Mouse (Mus musculus): ENCODE results near the gene Aak1. TPM values are rescaled to one million over a fixed set of nuclear protein-coding genes. Genes with fewer than 3 reads are reported as not detected.

Gene Aak1
- polyA plus RNA-seq, 1 experiment from 2014 or later = 16.7 TPM

- Histone ChIP-seq H3K4me2 (no peak overlapping the region), H3K27ac (no peak overlapping the region), H3K27me3 (no peaks in the 10 kb centered on the region), H3K9me3 (no peaks in the 10 kb centered on the region), H3K4me3 (no peak overlapping the region), H3K4me1 (no peaks in the 10 kb centered on the region), H3K9ac (no peak overlapping the region), H3K36me3 (peaks cover 39% of the 10 kb centered on the region)
- 80% methylated on average over 8 of the region's 8 CpGs for WGBS
- no peak for ATAC-seq (ENCODE audit: insufficient number of reproducible peaks, low FRiP score, low TSS enrichment, low read depth)
These were observed 129.0 kb downstream of the Aak1 start for GRCm38 (mm10) chr6:86978156-86978908.

- ATAC-seq (ENCODE audit: insufficient number of reproducible peaks, low FRiP score, low TSS enrichment, low read depth) = no peak
- Histone ChIP-seq H3K36me3 (peaks cover 36% of the 10 kb centered on the region), H3K9ac (no peak overlapping the region), H3K27ac (no peak overlapping the region), H3K4me1 (no peaks in the 10 kb centered on the region), H3K4me2 (no peak overlapping the region), H3K4me3 (no peak overlapping the region), H3K9me3 (no peaks in the 10 kb centered on the region), H3K27me3 (no peaks in the 10 kb centered on the region)
- 83% methylated on average over 6 of the region's 6 CpGs for WGBS
These were observed 129.6 kb downstream of the Aak1 start for GRCm38 (mm10) chr6:86978909-86979265.

GRCm38 (mm10) chr6:86981206-86981605 lies 131.9 kb downstream of the Aak1 start:
- Histone ChIP-seq H3K27me3 (no peaks in the 10 kb centered on the region), H3K36me3 (peaks cover 34% of the 10 kb centered on the region), H3K27ac (no peak overlapping the region), H3K4me1 (no peaks in the 10 kb centered on the region), H3K4me2 (no peak overlapping the region), H3K4me3 (no peak overlapping the region), H3K9ac (no peak overlapping the region), H3K9me3 (no peaks in the 10 kb centered on the region)
- ATAC-seq (ENCODE audit: insufficient number of reproducible peaks, low FRiP score, low TSS enrichment, low read depth) = no peak
- WGBS = 82% methylated on average over 2 of the region's 2 CpGs

GRCm38 (mm10) chr6:86985314-86986106 lies 136.2 kb downstream of the Aak1 start:
- 86% methylated on average over 8 of the region's 8 CpGs for WGBS
- Histone ChIP-seq H3K9me3 (no peaks in the 10 kb centered on the region), H3K27me3 (no peaks in the 10 kb centered on the region), H3K4me1 (no peaks in the 10 kb centered on the region), H3K4me2 (no peak overlapping the region), H3K36me3 (peaks cover 31% of the 10 kb centered on the region), H3K9ac (no peak overlapping the region), H3K4me3 (no peak overlapping the region), H3K27ac (no peak overlapping the region)
- ATAC-seq (ENCODE audit: insufficient number of reproducible peaks, low FRiP score, low TSS enrichment, low read depth) = no peak

- Histone ChIP-seq H3K27me3 (no peaks in the 10 kb centered on the region), H3K27ac (no peak overlapping the region), H3K4me1 (no peaks in the 10 kb centered on the region), H3K36me3 (peaks cover 32% of the 10 kb centered on the region), H3K4me3 (no peak overlapping the region), H3K9ac (no peak overlapping the region), H3K9me3 (no peaks in the 10 kb centered on the region), H3K4me2 (no peak overlapping the region)
- 89% methylated on average over 6 of the region's 6 CpGs for WGBS
- ATAC-seq (ENCODE audit: insufficient number of reproducible peaks, low FRiP score, low TSS enrichment, low read depth) = no peak
These were observed 140.3 kb downstream of the Aak1 start for GRCm38 (mm10) chr6:86989576-86989975.

- Histone ChIP-seq H3K27me3 (no peaks in the 10 kb centered on the region), H3K4me3 (no peak overlapping the region), H3K9ac (no peak overlapping the region), H3K36me3 (peaks cover 37% of the 10 kb centered on the region), H3K9me3 (no peaks in the 10 kb centered on the region), H3K4me1 (no peaks in the 10 kb centered on the region), H3K27ac (no peak overlapping the region), H3K4me2 (no peak overlapping the region)
- no peak for ATAC-seq (ENCODE audit: insufficient number of reproducible peaks, low FRiP score, low TSS enrichment, low read depth)
- 83% methylated on average over 3 of the region's 3 CpGs for WGBS
These were observed 141.7 kb downstream of the Aak1 start for GRCm38 (mm10) chr6:86991041-86991440.

- Histone ChIP-seq H3K4me2 (no peak overlapping the region), H3K27me3 (no peaks in the 10 kb centered on the region), H3K4me1 (no peaks in the 10 kb centered on the region), H3K4me3 (no peak overlapping the region), H3K27ac (no peak overlapping the region), H3K36me3 (peaks cover 42% of the 10 kb centered on the region), H3K9ac (no peak overlapping the region), H3K9me3 (no peaks in the 10 kb centered on the region)
- ATAC-seq (ENCODE audit: insufficient number of reproducible peaks, low FRiP score, low TSS enrichment, low read depth) = no peak
- 81% methylated on average over 8 of the region's 8 CpGs for WGBS
These were observed 143.0 kb downstream of the Aak1 start for GRCm38 (mm10) chr6:86992349-86992748.

- H3K9me3 ChIP-seq = no peaks in the 10 kb centered on the region
- H3K4me3 ChIP-seq = no peak overlapping the region
- no peak overlapping the region for H3K4me2 ChIP-seq
- no peak for ATAC-seq (ENCODE audit: insufficient number of reproducible peaks, low FRiP score, low TSS enrichment, low read depth)
- H3K27me3 ChIP-seq = no peaks in the 10 kb centered on the region
- no peak overlapping the region for H3K9ac ChIP-seq
- no peak overlapping the region for H3K27ac ChIP-seq
- H3K4me1 ChIP-seq = no peaks in the 10 kb centered on the region
- 78% methylated on average over 4 of the region's 4 CpGs for WGBS
- H3K36me3 ChIP-seq = peaks cover 48% of the 10 kb centered on the region
These were observed 144.9 kb downstream of the Aak1 start for GRCm38 (mm10) chr6:86994254-86994653.

- Histone ChIP-seq H3K9me3 (no peaks in the 10 kb centered on the region), H3K4me2 (no peak overlapping the region), H3K27me3 (no peaks in the 10 kb centered on the region), H3K4me3 (no peak overlapping the region), H3K4me1 (no peaks in the 10 kb centered on the region), H3K9ac (no peak overlapping the region), H3K27ac (no peak overlapping the region), H3K36me3 (peaks cover 38% of the 10 kb centered on the region)
- no peak for ATAC-seq (ENCODE audit: insufficient number of reproducible peaks, low FRiP score, low TSS enrichment, low read depth)
- 85% methylated on average over 5 of the region's 5 CpGs for WGBS
These were observed 147.5 kb downstream of the Aak1 start for GRCm38 (mm10) chr6:86996629-86997307.

GRCm38 (mm10) chr6:86997360-86997759 lies 148.0 kb downstream of the Aak1 start:
- Histone ChIP-seq H3K4me1 (peaks cover 3% of the 10 kb centered on the region), H3K4me2 (no peak overlapping the region), H3K27me3 (no peaks in the 10 kb centered on the region), H3K27ac (no peak overlapping the region), H3K9ac (no peak overlapping the region), H3K4me3 (no peak overlapping the region), H3K36me3 (peaks cover 38% of the 10 kb centered on the region), H3K9me3 (no peaks in the 10 kb centered on the region)
- ATAC-seq (ENCODE audit: insufficient number of reproducible peaks, low FRiP score, low TSS enrichment, low read depth) = no peak
- 92% methylated on average over 6 of the region's 6 CpGs for WGBS

GRCm38 (mm10) chr6:87001995-87002394 lies 152.7 kb downstream of the Aak1 start:
- Histone ChIP-seq H3K4me3 (no peak overlapping the region), H3K4me1 (peaks cover 8% of the 10 kb centered on the region), H3K36me3 (peaks cover 19% of the 10 kb centered on the region), H3K9me3 (no peaks in the 10 kb centered on the region), H3K27me3 (no peaks in the 10 kb centered on the region), H3K27ac (peak overlapping the region; percentile 78), H3K4me2 (no peak overlapping the region), H3K9ac (no peak overlapping the region)
- 89% methylated on average over 6 of the region's 6 CpGs for WGBS
- ATAC-seq (ENCODE audit: insufficient number of reproducible peaks, low FRiP score, low TSS enrichment, low read depth) = 0 out of 2 replicates have a peak, but pooled peaks have one; percentile 15

- H3K4me2 ChIP-seq = no peak overlapping the region
- H3K36me3 ChIP-seq = peaks cover 13% of the 10 kb centered on the region
- H3K9me3 ChIP-seq = no peaks in the 10 kb centered on the region
- peak; percentile 38; the same call in 1 of the 2 replicates for ATAC-seq (ENCODE audit: insufficient number of reproducible peaks, low FRiP score, low TSS enrichment, low read depth)
- peaks cover 8% of the 10 kb centered on the region for H3K4me1 ChIP-seq
- peak overlapping the region; percentile 78 for H3K27ac ChIP-seq
- 40% methylated on average over 8 of the region's 8 CpGs for WGBS
- no peak overlapping the region for H3K4me3 ChIP-seq
- no peak overlapping the region for H3K9ac ChIP-seq
- no peaks in the 10 kb centered on the region for H3K27me3 ChIP-seq
These were observed 153.3 kb downstream of the Aak1 start for GRCm38 (mm10) chr6:87002521-87003055.

All from limb, embryonic 15.5 days (tissue).